Mouse (Mus musculus) megakaryocyte, embryonic 14.5 days (primary cell): Measurements from ENCODE around the gene Kcnn4. TPM values are rescaled to one million over a fixed set of nuclear protein-coding genes. Genes with fewer than 3 reads are reported as not detected.

ENCODE experiments used
- H3K27me3 ChIP-seq: replicated peaks from 2 replicates; pipeline ENCODE3; 2012; ENCODE audit warnings: inconsistent platforms
- H3K36me3 ChIP-seq: replicated peaks from 2 replicates; pipeline ENCODE3; 2012; ENCODE audit warnings: low read length, inconsistent platforms, mixed read lengths
- H3K4me1 ChIP-seq: 2 replicates; pipeline ENCODE4 v1.6.1; 2012; ENCODE audit warnings: inconsistent platforms
- H3K4me3 ChIP-seq: replicated peaks from 2 replicates; pipeline ENCODE3; 2012; ENCODE audit warnings: moderate library complexity, mild to moderate bottlenecking, inconsistent platforms
- H3K9me3 ChIP-seq: 2 replicates; pipeline ENCODE4 v1.6.1; 2012; ENCODE audit warnings: inconsistent platforms
- FLI1 ChIP-seq: IDR thresholded peaks from 2 replicates; pipeline ENCODE4 v1.6.1; 2012; ENCODE audit warnings: low read length, inconsistent platforms, mixed read lengths
- GATA1 ChIP-seq: IDR thresholded peaks from 3 replicates; pipeline ENCODE4 v1.6.1; 2012; ENCODE audit warnings: mixed read lengths, low read length, inconsistent platforms, borderline replicate concordance
- polyA plus RNA-seq: library from polyadenylated mRNA; stranded (reverse); fragments of >175 nt; gene quantifications from 2 replicates; pipeline ENCODE4 v1.2.3, GENCODE M21; 2012; ENCODE audit warnings: low replicate concordance; ENCODE audit not compliant: insufficient read depth

Kcnn4 gene
- polyA plus RNA-seq, 1 experiment = 25.3 TPM

DNA sequence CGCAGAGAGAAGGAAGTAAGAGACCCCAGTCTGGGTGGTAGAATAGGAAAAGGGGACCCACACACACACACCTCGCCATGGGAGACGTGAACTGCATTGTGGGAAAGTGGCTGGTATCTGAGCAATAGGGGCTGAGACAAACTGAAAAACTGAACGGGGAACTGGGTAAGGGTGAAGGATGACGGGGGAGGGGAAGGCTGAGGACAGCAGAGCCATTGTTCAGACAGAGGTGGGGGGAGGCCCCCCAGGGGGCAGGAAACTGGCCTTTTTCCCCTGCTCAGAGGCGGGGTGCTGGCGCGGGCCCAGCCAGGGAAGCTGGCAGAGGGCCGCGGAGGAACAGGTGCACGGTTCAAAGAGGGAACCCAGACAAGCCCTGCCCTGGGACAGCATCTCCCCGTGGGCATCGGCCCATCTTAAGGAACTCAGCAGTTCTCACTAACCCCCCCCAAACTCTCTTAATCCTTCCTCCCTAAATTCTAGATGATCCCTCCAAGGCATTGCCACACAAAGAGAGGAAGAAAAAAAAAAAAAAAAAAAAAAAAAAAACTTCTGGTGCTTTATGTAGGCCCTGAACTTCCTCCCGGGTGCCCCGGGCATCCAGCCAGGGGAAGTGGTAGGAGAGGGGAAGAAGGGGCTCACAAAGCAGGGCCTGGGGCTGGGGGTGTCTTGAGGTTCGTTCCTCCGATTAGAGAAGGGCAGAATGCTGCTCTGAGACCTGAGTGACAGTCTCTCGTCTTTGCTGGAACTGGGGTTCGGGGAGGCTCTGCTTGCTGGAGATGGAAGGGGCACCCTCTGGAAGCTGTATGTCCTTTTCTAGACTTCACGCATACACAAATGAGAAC lies 3.7 kb downstream of the Kcnn4 start:
- Histone ChIP-seq H3K27me3 (no peaks in the 10 kb centered on the region), H3K4me3 (peak overlapping the region; percentile 85), H3K9me3 (no peaks in the 10 kb centered on the region), H3K36me3 (peaks cover 31% of the 10 kb centered on the region), H3K4me1 (peaks cover 84% of the 10 kb centered on the region)
- TF ChIP-seq FLI1 (no peak), GATA1 (no peak)

DNA sequence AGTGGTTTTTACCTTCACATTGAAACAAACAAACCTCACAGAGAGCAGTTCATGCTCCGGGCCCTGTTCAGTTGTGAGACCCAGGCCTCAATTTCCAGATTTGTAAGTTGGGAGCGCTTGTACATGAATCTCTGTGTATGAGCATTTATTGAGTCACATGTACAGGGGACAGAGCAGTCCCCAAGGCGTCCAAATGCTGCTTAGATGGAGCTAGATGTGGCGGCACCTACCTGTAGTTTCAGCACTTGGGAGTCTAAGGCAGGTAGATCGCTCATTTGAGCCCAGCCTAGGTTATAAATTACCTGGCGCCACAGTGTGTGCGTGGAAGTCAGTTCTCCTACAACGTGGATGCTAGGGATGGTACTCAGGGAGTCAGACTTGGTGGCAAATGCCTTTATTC lies 6.4 kb downstream of the Kcnn4 start:
- H3K9me3 ChIP-seq = no peaks in the 10 kb centered on the region
- peaks cover 56% of the 10 kb centered on the region for H3K36me3 ChIP-seq
- H3K27me3 ChIP-seq = no peaks in the 10 kb centered on the region
- H3K4me3 ChIP-seq = no peak overlapping the region
- TF ChIP-seq FLI1 = no peak
- TF ChIP-seq GATA1 = no peak
- peaks cover 82% of the 10 kb centered on the region for H3K4me1 ChIP-seq

DNA sequence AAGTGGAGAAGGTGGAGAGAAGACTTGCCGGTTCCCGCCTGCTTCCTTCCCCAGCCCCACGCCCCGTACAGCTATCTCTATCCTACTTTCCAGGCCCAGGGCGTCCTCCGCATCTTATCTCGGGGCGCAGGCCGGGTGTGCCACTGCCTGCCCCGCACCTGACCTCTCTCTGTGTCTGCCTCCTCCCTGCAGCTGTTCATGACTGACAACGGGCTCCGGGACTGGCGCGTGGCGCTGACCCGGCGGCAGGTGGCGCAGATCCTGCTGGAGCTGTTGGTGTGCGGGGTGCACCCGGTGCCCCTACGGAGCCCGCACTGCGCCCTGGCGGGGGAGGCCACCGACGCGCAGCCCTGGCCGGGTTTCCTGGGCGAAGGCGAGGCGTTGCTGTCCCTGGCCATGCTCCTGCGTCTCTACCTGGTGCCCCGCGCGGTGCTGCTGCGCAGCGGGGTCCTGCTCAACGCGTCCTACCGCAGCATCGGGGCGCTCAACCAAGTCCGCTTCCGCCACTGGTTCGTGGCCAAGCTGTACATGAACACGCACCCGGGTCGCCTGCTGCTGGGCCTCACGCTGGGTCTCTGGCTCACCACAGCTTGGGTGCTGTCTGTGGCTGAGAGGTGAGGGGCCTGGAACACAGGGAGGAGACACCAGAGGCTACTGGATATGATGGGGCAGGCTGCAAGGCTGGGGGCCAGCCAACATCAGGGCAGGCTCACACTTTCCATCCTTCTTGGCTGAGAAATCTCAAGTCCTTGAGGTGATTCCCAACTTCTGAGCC lies 7.2 kb downstream of the Kcnn4 start:
- H3K9me3 ChIP-seq = no peaks in the 10 kb centered on the region
- no peaks in the 10 kb centered on the region for H3K27me3 ChIP-seq
- H3K4me3 ChIP-seq = peak overlapping the region; percentile 84
- no peak for TF ChIP-seq FLI1
- TF ChIP-seq GATA1 = no peak
- peaks cover 64% of the 10 kb centered on the region for H3K36me3 ChIP-seq
- H3K4me1 ChIP-seq = peaks cover 82% of the 10 kb centered on the region

DNA sequence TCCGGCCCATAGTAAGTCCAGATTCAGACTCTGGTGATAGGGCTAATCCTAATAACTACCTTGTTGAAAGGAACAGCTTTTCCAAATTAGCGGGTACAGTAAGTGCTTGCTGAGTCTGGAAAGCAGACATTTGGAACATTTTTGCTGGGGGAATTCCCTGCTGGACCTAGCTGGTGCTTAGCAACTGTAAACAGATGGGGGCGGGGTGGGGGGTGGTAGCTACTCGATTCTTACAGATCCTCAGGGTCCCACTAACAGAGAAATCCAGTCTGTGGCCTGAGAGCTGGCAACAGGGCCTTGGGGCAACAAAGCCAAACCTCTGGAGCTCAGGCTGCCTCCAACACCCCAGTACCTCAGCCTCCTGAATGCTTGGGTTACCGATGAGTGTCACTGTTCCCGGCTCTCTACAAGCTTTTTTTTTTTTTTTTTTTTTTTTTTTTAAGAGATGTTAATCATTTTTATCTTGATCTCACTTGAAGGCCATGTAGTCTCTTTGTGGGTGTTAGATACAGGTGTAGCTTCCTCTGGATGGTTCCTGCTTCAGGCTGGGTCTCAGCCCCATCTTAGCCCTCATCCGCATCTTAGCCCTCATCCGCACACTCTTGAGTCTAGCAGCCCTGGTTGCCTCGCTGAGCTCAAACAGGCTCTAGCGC lies 8.1 kb downstream of the Kcnn4 start:
- peaks cover 70% of the 10 kb centered on the region for H3K36me3 ChIP-seq

DNA sequence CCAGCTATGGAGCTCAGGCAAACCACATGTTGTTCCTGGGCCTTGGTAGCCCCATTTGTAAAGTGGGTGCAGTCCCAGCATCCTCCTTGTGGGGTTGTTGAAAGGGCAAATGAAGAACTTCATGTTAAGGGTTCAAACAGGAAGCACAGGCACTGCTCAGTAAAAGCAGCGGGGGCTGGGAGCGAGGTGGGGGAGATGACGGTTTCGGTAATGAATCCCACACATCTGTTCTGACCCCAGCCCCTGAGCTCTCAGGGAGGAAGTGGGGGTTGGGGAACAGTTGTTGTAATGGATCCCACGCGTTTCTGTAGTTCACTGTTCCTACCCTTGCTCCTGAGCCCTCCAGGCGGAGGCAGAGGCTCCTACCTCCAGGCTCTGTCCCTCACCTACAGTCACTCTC lies 9.9 kb downstream of the Kcnn4 start:
- Histone ChIP-seq H3K36me3 (peaks cover 80% of the 10 kb centered on the region), H3K9me3 (no peaks in the 10 kb centered on the region), H3K4me1 (peaks cover 80% of the 10 kb centered on the region), H3K27me3 (no peaks in the 10 kb centered on the region), H3K4me3 (no peak overlapping the region)
- TF ChIP-seq FLI1 (no peak), GATA1 (no peak)

More for the DNA sequence above, 8.1 kb downstream of the Kcnn4 start:
- TF ChIP-seq FLI1 (no peak), GATA1 (no peak)
- Histone ChIP-seq H3K9me3 (no peaks in the 10 kb centered on the region), H3K27me3 (no peaks in the 10 kb centered on the region), H3K4me3 (no peak overlapping the region), H3K4me1 (peaks cover 80% of the 10 kb centered on the region)

DNA sequence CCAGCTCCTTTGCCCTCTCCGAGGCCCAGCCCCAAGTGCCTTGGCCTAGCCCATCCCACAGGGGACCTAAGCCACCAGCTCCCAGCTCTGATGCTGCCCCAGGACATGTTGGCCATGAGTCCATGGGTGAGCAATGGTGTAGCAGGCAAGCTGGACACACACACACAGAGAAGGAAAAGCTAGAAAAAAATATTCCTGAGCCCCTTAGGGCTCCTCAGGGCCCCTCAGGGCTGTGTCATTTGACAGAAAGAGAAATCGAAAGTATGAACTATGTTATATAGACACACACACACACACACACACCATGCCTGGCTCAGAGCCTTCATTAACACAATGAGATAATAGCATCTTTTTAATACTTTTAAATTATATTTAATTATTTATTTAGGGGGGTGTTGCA lies 10.3 kb downstream of the Kcnn4 start:
- no peak for TF ChIP-seq GATA1
- no peak for TF ChIP-seq FLI1
- Histone ChIP-seq H3K9me3 (no peaks in the 10 kb centered on the region), H3K36me3 (peaks cover 85% of the 10 kb centered on the region), H3K4me1 (peaks cover 85% of the 10 kb centered on the region), H3K4me3 (no peak overlapping the region), H3K27me3 (no peaks in the 10 kb centered on the region)

DNA sequence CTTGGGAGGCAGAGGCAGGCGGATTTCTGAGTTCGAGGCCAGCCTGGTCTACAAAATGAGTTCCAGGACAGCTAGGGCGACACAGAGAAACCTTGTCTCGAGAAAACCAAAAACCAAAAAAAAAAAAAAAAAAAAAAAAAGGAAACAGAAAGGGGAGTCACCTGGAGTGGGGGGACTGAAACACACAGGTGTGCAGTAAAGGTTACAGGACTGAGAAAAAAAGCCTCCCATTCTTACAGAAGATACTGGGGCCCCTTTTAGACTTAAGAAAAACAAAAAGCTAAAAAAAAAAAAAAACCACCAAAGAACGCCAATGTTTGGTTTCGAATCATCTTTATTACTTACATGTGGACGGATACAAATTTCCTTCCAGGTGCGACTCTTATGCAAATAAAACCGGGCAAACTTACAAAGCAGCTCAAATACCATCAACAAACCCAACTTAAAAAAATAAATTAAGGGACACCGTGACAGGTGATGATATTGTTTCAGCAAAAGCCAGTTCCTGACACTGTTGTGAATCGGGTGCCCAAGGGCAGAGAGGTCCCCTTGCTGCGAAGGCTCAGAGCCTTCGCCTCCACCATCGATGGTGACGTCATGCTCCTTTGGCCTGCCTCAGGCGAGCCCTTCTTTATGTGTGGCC lies 12.8 kb downstream of the Kcnn4 start:
- Histone ChIP-seq H3K4me3 (no peak overlapping the region), H3K9me3 (no peaks in the 10 kb centered on the region), H3K4me1 (peaks cover 95% of the 10 kb centered on the region), H3K36me3 (peaks cover 72% of the 10 kb centered on the region), H3K27me3 (no peaks in the 10 kb centered on the region)
- TF ChIP-seq GATA1 (no peak), FLI1 (no peak)

DNA sequence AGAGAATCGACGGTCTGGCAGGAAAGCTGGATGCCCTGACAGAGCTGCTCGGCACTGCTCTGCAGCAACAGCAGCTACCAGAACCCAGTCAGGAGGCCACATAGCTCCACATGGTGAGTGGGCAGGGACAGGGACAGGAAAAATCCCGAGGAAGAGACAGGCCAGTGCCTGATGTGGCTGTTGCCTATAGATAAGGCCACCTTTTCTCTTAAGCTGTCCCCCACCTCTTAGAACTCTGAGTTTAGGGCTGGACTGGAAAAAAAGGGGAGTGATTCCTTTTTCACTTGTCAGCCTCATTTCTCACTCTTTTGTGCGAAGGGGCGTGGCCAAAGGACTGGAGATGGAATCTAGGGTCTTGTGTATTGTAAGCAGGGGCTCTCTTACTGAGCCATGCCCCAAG lies 14.0 kb downstream of the Kcnn4 start:
- TF ChIP-seq FLI1 (no peak), GATA1 (0 out of 3 replicates have a peak, but pooled peaks have one; percentile 13)
- Histone ChIP-seq H3K36me3 (peaks cover 61% of the 10 kb centered on the region), H3K4me1 (peaks cover 95% of the 10 kb centered on the region), H3K4me3 (peak overlapping the region; percentile 30), H3K9me3 (no peaks in the 10 kb centered on the region), H3K27me3 (no peaks in the 10 kb centered on the region)

DNA sequence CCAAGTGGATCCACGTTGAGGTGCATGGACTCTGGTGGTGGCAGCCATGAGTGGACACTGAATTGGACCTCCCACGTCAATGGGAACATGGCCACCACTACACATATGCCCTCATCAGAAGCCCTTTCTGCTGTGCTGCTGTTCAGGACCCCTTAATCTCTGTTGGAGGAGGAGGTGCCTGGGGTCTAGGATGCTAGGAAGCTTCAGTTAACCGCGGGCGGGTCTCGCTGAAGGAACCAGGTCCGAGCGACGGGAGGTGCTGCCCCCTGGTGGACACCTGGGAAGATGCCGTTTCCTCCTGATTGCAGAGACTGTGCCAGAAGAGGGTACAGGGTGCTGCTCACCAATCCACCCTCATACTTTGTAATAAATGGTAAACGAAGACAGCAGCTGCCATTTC lies 14.8 kb downstream of the Kcnn4 start:
- Histone ChIP-seq H3K4me1 (peaks cover 97% of the 10 kb centered on the region), H3K36me3 (peaks cover 55% of the 10 kb centered on the region), H3K4me3 (peak overlapping the region; percentile 80), H3K9me3 (no peaks in the 10 kb centered on the region), H3K27me3 (no peaks in the 10 kb centered on the region)
- TF ChIP-seq GATA1 = no peak
- no peak for TF ChIP-seq FLI1
